Mouse (Mus musculus) heart, postnatal 36 days (tissue): ENCODE measurements at regions not wholly inside any gene's neighbourhood (a gene's known extent, or its start where the extent isn't known, plus 50 kb on each side); places are given as distances from the start of the nearest gene placed in this dataset.

Experiments used
- DNase-seq, 2 experiments: peaks; one replicate each; pipeline ENCODE4 v3.0.0; 2021 to 2022
- intact Hi-C: fragments of 180-260 bp; cut with DNase I; formaldehyde crosslinking; loops from one replicate; pipeline ENCODE4 v1.15.1; 2025

DNA sequence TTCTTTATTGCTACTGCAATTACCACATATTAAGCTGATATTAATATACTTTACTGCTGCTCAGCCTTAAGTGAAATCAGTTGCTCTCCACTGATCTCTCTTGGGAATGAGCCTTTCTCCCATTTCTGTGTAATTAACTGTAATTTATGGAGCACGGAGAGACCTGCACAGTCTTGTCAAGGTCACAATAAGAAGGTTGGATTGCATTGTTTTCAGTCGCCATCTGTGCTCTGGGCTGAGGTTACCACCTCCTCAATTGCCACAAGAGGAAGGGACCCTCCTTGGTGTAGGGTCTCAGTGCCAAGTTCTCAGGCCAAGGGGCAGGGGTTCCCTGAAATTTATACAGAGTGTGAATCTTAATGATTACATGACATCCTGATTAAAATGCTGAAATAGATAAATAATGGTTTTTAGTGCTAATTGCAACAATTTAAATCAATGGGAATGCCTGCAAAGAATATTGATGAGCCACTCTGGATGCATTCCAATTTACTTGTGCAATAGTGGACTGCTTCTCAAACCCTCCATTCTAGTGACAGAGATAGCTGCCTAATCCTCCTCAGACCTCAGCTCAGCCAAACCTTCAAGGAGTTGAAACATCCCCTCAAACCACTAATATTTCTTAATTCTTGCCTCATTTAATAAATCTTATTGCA lies 332.3 kb downstream of the Mat2b start:
- intact Hi-C loops, result no loop called here
- DNase-seq, result no peak
